Mouse (Mus musculus): ENCODE results near the gene Pstpip1.

Gene Pstpip1

GRCm38 (mm10) chr9:56089778-56090520 is at the start of gene Pstpip1:
TSS of gene Pstpip1 (plus strand) at chr9:56089962.
- DNase-seq (ENCODE audit: low spot score): peak; percentile 73

GRCm38 (mm10) chr9:56041372-56042180 is 48.2 kb upstream of the Pstpip1 start, which contains the start of gene Rcn2:
TSS of gene Rcn2 (plus strand) at chr9:56041845.
- peak; percentile 96 for DNase-seq (ENCODE audit: low spot score)

GRCm38 (mm10) chr9:56042181-56042621 is 47.6 kb upstream of the Pstpip1 start:
- DNase-seq (ENCODE audit: low spot score): no peak

GRCm38 (mm10) chr9:56053796-56054195 is 36.0 kb upstream of the Pstpip1 start:
- DNase-seq (ENCODE audit: low spot score): no peak

GRCm38 (mm10) chr9:56056147-56056546 is 33.6 kb upstream of the Pstpip1 start:
- DNase-seq (ENCODE audit: low spot score): no peak

GRCm38 (mm10) chr9:56062336-56062735 is 27.4 kb upstream of the Pstpip1 start:
- DNase-seq (ENCODE audit: low spot score): no peak

GRCm38 (mm10) chr9:56065011-56065410 is 24.8 kb upstream of the Pstpip1 start:
- no peak for DNase-seq (ENCODE audit: low spot score)

GRCm38 (mm10) chr9:56067964-56068363 is 21.8 kb upstream of the Pstpip1 start:
- DNase-seq (ENCODE audit: low spot score): no peak

- DNase-seq (ENCODE audit: low spot score): no peak
Observed at GRCm38 (mm10) chr9:56068630-56069029, 21.1 kb upstream of the Pstpip1 start.

GRCm38 (mm10) chr9:56072861-56073260 is 16.9 kb upstream of the Pstpip1 start:
- DNase-seq (ENCODE audit: low spot score): no peak

- DNase-seq (ENCODE audit: low spot score): no peak
Observed at GRCm38 (mm10) chr9:56074863-56075262, 14.9 kb upstream of the Pstpip1 start.

GRCm38 (mm10) chr9:56075264-56075663 is 14.5 kb upstream of the Pstpip1 start:
- DNase-seq (ENCODE audit: low spot score): peak; percentile 84

- DNase-seq (ENCODE audit: low spot score): no peak
Observed at GRCm38 (mm10) chr9:56075901-56076620, 13.7 kb upstream of the Pstpip1 start.

- no peak for DNase-seq (ENCODE audit: low spot score)
Observed at GRCm38 (mm10) chr9:56079587-56079986, 10.2 kb upstream of the Pstpip1 start.

- DNase-seq (ENCODE audit: low spot score): no peak
Observed at GRCm38 (mm10) chr9:56086524-56086923, 3.2 kb upstream of the Pstpip1 start.

- no peak for DNase-seq (ENCODE audit: low spot score)
Observed at GRCm38 (mm10) chr9:56090546-56091225, 924 bp downstream of the Pstpip1 start.

GRCm38 (mm10) chr9:56092102-56092501 is 2.3 kb downstream of the Pstpip1 start:
- no peak for DNase-seq (ENCODE audit: low spot score)

- no peak for DNase-seq (ENCODE audit: low spot score)
Observed at GRCm38 (mm10) chr9:56097584-56098298, 8.0 kb downstream of the Pstpip1 start.

- no peak for DNase-seq (ENCODE audit: low spot score)
Observed at GRCm38 (mm10) chr9:56100041-56100522, 10.3 kb downstream of the Pstpip1 start.

GRCm38 (mm10) chr9:56101022-56101421 is 11.3 kb downstream of the Pstpip1 start:
- DNase-seq (ENCODE audit: low spot score): no peak

GRCm38 (mm10) chr9:56104921-56105320 is 15.2 kb downstream of the Pstpip1 start:
- DNase-seq (ENCODE audit: low spot score): no peak
